Mouse (Mus musculus) liver, embryonic 14.5 days (tissue): ENCODE measurements around the gene Wdr34.

Source experiments
- CTCF ChIP-seq: IDR thresholded peaks from 2 replicates; pipeline ENCODE4 v1.5.1; 2016; ENCODE audit warnings: antibody characterized with exemption, low read depth, control low read depth
- EP300 ChIP-seq: IDR thresholded peaks from 2 replicates; pipeline ENCODE4 v1.6.1; 2016; ENCODE audit warnings: antibody characterized with exemption, low read depth

DNA sequence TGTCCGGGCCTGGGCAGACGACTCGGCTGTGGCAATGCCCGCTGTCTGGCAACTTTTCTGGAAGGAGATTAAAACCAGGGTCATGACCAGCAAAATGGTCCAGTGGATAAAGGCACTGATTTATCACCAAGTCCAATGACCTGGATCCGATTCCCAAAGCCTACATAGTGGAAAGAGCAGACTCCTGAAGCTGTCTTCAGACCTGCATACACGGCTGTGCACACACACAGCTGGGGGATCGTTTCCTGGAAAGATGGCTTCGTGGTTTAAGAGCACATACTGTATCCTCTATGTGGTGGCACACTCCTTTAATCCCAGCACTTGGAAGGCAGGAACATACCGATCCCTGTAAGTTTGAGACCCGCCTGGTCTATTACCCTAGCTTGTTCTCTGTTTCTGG lies 10.3 kb downstream of the Wdr34 start:
- no peak for TF ChIP-seq CTCF
- TF ChIP-seq EP300: no peak
